Mouse (Mus musculus) urinary bladder, postnatal 36 days (tissue): ENCODE measurements around the gene Tnfaip2.
A peak's percentile ranks its signal among the peaks of the same experiment; 100 is the strongest.

ENCODE experiments used
- DNase-seq, 2 experiments: peaks; one replicate each; pipeline ENCODE4 v3.0.0; 2022; ENCODE audit warnings: low spot score in 2 of 2, mixed read lengths in 1 of 2

Tnfaip2 gene

GRCm38 (mm10) chr12:111442309-111443010 lies at the start of gene Tnfaip2:
Gene Tnfaip2, plus strand, starts transcription at chr12:111442469.
- peak; percentile 78 to 87 for DNase-seq

GRCm38 (mm10) chr12:111394008-111394407 lies 48.3 kb upstream of the Tnfaip2 start:
- no peak for DNase-seq

DNA sequence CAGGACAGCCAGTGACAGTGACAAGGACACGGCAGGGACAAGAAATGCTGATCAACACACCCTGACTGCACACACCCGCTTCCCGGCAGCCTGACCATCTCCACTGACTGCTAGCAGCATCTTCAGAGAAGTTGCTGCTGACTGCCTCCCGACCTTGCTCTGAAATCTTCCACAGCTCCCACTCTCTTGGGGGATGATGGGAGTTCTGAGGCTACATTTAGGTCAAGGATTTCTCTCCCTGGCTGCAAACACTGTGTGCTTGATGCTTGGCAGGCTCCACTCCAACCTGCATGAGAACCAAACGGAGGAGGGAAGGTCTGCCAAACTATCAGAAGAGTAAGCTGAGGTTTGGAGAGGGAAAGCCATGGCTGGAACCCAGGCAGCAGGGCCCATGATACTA lies 45.3 kb upstream of the Tnfaip2 start:
- no peak for DNase-seq

- DNase-seq, result peak; percentile 57 to 75
These were observed 40.6 kb upstream of the Tnfaip2 start for GRCm38 (mm10) chr12:111401454-111402184.

DNA sequence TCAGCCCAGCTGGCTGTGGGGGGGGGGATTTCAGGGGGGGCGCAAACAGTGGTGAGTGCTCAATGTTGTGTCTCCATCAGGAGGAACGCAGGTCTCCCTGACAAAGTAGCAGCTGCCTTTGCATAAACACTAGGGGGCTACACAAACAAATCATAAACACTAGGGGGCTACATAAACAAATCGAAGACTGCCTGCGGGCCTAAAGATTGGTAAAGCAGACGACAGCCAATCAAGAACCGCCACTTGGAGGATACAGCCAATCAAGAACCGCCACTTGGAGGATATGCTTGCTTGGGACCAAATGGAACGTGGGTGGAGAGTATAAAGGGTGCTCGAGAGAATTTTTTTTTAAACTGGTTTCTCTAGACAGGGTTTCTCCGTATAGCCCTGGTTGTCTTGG lies 37.4 kb upstream of the Tnfaip2 start:
- DNase-seq, result no peak

DNA sequence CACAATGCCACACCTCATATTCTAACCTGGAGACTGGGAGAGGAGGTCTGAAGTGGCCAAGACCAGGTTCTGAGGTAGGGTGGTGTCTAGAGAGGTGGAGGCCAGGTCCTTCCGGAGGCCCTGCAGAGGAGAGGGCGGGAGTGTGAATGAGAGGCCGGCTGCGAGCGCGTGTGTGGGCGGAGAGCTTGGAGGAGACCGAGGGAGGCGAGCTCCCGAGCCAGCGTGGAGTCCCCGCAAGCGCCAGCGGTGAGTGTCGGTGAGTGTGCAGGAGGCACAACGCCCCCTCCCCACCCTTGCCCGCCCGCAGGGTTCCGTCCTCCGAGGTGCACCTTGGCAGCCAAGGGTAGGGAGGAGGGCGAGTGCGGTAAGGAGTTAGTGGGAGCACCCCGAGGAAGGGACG lies 35.6 kb upstream of the Tnfaip2 start, which contains the start of gene Lbhd2:
Lbhd2 (plus strand) TSS at position 188 of the 400 bp plus-strand sequence.
- no peak for DNase-seq

DNA sequence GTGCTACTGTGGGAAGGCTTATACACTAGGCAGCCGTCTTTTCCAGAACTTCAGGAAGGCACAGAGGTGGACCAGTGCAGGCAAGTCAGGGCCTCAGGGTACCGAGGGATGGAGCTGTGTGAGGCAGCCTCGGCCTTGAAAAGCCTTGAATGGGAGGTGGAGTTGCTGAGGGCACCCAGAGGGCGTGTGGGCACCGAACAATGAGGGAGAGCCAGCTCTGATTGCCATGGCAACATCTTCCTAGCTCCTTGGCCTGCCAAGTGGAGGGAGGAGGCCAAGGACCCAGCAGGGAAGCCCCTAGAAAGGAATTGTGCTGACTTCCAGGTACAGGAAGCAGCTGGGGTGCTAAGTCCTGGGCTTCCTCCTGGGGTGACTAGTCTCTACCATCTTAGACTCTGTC lies 32.7 kb upstream of the Tnfaip2 start:
- DNase-seq, result no peak

GRCm38 (mm10) chr12:111411631-111412355 lies 30.5 kb upstream of the Tnfaip2 start:
- DNase-seq, result no peak

- DNase-seq, result no peak
These were observed 29.5 kb upstream of the Tnfaip2 start for GRCm38 (mm10) chr12:111412581-111413284.

- peak; percentile 85 to 90 for DNase-seq
These were observed 29.0 kb upstream of the Tnfaip2 start for GRCm38 (mm10) chr12:111413300-111413699.

- DNase-seq, result no peak
These were observed 25.1 kb upstream of the Tnfaip2 start, which contains the start of gene Exoc3l4 for GRCm38 (mm10) chr12:111416921-111417779. Gene Exoc3l4, plus strand, starts transcription at chr12:111417017.

GRCm38 (mm10) chr12:111419918-111420317 lies 22.4 kb upstream of the Tnfaip2 start:
- no peak for DNase-seq

DNA sequence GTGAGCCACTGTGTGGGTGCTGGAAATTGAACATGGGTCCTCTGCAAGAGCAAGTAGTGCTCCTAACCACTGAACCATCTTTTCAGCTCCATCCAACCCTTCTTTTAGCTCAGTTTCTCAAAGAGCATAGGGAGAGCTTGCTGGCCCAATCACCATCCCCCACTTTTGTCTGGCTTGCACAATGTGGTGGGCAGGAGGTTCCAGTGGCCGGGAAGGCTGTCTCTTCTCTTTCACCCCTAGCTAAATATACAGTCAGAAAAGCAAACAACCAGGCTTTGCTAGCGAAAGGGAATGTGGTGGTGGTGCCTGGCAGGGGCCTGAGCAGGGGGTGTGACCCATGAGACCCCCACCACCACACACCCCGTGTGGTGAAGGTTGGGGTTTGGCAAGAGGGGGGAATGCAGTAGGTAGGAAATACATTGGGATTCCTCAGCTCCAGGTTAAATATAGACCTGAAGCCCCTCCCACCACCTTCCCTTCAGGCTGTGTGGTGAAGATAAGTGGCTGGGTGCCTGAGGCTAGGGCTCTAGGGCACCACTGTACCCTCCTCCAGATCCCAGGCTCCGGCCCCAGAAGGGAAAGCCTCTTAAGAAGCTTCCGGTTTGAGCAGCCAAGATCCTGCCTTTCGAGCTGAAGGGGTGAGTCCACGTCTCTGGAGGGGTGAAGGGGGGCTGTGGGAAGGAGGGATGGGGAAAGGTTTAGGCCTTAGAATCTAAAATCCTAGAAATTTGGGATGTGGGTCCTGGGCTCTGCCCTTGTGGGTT lies 21.1 kb upstream of the Tnfaip2 start:
- no peak for DNase-seq

DNA sequence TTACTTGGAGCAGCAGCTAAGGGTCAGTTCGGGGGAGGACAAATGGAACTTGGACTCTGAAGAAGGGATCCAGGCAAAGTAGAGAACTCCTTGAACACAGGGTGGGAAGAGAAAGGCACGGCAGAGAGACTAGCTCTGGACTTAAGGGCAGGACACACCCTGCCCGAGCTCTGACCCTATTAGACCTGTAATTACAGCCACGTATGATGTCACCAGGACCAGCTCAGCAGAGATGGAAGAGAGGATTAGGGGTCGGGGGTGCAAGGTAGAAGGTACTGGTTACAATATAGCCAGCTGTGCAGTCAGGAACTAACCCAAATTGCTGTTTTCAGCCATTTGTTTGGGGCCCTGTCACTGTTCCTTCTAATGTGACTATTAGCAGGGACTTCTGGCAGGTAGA lies 19.4 kb upstream of the Tnfaip2 start:
- DNase-seq, result no peak

DNA sequence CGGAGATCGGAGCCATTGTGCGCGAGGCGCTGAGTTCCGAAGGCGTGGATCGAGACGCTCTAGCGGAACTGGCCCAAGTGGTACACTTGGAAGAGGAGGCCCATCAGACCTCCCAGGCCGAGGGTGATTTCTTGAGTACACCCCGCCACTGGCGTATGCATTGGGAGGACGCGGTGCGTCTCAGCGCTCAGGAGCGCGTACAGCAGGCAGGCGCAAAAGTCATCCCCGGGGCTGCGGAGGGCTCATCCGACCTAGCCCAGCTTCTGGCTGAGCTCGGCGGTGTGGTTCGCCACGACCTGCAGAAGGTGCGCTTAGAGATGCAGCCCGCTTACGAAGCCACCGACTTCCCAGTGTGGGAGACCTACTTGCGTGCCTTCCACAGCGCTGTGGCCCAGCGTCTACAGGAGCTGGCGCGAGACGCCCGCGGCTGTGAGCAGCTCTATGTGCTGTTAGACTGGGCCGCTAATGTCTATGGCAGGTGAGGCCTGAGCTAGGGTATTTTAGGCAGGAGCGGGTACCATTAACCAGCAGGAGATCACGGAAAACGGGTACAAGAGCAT lies 18.6 kb upstream of the Tnfaip2 start:
- no peak for DNase-seq

GRCm38 (mm10) chr12:111424547-111424946 lies 17.7 kb upstream of the Tnfaip2 start:
- DNase-seq, result no peak

GRCm38 (mm10) chr12:111425258-111425657 lies 17.0 kb upstream of the Tnfaip2 start:
- peak; percentile 87 for DNase-seq

DNA sequence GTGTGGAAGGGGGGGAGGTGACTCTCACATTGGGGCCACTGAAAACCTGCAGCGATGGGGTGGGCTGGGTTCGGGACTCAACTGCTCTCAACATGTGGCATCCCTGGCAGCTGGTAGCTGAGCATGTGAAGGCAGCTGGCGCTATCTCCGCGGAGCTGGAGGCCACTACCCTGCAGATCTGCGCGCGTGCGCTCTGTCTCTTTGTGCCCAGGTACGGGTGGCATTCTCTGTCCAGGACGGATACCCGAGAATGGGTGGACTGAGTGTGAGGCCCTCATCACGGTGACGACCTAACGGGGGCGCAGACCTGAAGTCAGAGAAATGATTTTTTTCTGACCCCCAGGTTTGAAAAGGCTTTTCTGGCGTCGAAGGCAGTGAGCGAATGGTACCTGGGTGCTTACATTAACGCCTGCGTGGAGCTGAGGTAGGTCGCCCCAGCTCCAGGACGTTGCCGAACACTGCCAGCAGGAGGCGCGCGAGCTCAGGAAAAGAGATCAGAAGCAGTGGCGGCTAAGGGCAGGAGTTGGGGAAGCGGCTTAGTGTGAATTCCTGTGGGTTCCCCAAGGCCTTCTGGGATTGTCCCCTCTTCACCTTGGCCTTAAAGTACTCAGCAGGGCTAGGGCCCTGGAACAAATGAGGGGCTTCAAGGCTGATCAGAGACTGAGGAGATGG lies 16.3 kb upstream of the Tnfaip2 start:
- DNase-seq, result peak; percentile 93

- no peak for DNase-seq
These were observed 14.7 kb upstream of the Tnfaip2 start for GRCm38 (mm10) chr12:111427438-111428113.
